Mouse (Mus musculus): ENCODE results near the gene Gpc5. TPM values are rescaled to one million over a fixed set of nuclear protein-coding genes. Genes with fewer than 3 reads are reported as not detected.

Gene Gpc5
- polyA plus RNA-seq, 1 experiment from 2014 or later = 1.0 TPM

DNA sequence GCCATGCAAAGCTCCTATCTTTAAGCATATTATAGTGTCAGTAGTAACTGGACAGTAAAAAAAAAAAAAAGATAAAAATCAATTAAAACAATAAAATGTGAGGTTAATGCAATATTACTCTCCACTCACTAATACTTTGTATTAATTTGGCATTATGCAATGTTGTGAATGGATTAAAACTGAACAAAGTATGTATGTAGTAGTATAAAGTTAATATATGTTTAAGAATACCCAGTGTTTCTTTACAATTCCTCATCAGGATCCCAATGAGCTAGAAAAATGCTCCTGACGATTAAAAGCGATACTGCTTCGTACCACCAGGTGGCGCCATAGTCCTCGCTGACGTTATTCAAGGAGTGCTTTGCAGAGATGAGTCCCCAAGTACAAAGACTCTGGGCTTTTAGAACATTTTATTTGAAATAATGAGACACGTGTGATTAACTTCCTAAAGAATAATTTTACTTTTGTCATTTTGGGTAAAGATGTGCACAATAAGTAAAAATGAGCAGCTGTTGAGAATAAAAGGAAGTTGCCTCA is 739.3 kb downstream of the Gpc5 start:
- DNase-seq (ENCODE audit: low spot score) = peak; percentile 44

DNA sequence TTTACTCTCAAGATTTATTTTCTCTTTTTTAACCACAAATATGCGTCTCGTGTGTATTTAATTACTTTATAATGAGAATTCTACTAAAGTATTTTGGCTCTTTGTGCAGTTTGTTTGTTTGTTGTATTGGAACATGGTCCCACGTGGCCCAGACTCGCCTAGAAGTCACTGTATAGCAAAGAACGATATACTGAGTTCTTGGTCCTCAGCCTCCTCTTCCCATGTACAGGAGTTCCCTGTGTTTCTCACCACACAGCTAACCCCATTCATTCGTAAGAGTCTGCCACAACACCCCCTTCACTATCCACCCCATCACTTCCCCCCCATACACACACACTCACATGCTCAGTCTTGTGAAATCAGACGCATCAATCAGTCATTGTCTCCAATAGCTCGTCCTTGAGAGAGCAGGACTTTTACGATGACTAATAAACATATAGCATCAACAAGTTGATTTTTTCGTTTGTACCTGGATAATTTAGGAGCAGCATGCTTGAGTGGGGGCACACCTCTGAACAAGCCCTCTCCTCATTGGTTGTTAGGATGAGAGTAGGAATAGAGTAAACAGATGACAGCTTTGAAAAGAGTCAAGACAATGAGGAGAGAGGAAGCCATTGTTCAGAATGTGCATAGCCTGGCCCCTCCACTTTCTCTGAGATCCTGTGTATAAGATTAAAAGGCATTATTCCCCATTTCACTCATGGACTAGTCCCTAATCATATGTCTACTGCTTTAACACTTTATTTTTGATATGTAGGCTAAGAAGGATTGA is 740.0 kb downstream of the Gpc5 start:
- DNase-seq (ENCODE audit: low spot score) = no peak

DNA sequence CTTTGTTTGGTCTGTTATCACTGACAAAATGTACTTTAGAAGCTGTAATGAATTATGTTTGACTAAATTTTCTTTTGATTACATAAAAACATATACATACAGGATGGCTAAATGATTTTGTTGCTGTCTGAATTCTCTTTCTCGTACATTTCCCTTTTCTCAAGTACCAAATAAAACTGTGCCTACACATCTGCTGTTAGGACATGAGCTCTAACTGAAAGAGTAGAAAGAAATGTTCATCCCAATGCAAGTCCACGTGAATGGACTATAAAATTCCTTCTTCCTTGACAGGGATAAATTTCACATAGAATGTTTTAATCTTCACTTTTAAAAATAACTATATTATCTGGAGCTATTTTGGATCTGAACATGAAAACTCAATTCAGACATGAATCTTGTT is 751.8 kb downstream of the Gpc5 start:
- no peak for DNase-seq (ENCODE audit: low spot score)

DNA sequence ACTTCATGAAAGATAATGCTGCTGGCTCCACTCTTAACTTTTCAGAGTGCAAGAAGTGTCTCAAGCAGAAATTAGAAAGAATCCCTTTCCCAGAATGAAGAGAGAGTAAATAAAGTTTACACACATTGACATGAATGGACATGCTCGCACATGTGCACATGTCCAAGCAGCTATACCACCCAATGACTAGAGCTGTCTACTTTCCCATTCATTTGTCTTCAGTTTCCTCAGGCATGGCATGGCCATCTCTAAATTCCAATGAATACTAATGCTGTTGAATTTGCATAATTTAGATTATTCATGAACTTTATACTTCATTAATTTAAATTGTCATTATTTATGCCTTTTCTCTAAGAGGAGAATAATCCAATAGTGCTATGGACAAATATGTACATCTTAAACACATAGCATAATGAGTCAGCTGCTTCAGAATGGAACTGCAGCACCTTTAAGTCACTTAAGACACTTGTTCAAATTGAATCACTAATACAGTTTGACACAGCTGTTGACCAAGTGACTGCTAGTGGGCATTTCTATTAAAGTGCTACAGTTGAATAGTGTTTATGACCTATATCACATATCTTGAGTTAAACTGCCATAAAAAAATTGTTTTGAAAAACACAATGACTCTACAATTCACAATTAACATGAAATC is 752.9 kb downstream of the Gpc5 start:
- DNase-seq (ENCODE audit: low spot score) = no peak

DNA sequence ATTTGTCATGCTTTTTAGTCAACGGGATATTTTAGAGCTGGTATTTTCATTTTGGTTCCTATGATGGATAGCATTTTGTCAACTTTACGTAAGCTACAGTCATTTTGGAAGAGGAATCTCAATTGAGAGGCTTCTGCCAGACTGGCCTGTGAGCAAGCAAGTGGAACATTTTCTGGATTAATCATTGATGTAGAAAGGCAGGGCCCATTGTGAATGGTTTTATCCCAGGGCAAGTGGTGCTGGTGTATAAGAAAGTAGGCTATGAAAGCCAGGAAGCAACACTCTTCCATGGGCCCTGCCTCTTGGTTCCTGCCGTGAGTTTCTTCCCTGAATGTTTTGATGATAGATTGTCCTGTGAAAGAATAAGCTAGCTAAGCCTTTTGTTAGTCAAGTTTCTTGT is 777.1 kb downstream of the Gpc5 start:
- no peak for DNase-seq (ENCODE audit: low spot score)

DNA sequence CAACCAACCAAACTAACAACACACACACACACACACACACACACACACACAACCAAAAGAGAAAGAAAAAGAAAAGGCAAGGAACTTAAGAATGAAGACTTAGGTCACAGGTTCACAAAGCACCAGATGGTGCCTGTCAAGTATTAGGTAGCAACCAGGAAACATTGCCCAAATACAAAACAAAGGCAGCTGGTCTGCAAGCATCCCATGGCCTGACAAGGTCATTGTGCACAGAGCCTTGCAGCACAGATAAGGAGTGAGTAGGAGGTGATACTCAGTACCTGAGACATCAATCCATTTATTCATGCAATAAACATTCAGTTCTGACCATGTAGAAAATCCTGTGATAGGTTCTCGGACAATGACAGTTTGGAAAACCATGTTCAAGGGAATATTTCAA is 884.0 kb downstream of the Gpc5 start:
- DNase-seq (ENCODE audit: low spot score) = no peak

DNA sequence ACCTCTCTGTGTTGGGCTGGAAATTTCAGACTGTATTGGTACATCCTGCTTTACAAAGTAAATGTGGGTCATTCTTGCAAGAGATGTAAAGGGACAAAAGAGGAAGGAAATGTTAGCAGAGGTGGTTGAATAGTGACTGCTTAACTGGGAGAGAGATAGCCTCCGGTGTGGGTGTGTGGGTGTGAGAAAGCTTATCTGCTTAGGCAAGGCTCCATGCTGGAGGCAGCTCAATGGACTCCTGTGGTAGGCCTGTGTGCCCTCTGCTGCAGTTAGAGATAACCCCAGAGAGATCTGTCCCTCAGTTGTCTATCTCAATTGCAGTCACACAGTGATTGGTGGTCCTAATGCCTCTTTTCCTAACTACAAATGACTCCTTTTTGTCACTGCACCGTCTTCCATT is 887.2 kb downstream of the Gpc5 start:
- no peak for DNase-seq (ENCODE audit: low spot score)

DNA sequence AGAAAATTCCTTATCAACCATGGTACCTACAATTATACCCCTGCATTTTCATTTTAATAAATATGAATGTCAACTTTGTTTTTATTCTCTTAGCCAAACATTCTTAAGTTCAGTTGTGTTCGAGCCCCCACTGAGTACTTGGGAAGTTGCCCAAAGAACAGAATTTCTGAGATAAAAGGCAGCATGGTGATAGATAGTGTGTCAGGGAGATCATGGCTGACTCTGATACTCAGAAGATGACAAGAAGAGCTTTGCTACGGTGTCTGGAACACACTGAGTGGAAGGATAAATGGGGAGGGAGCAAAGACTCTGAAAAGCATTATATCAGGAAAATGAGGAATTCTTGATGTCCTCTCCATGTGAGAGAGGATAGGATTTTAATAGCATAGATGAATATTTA is 898.7 kb downstream of the Gpc5 start:
- DNase-seq (ENCODE audit: low spot score) = no peak

DNA sequence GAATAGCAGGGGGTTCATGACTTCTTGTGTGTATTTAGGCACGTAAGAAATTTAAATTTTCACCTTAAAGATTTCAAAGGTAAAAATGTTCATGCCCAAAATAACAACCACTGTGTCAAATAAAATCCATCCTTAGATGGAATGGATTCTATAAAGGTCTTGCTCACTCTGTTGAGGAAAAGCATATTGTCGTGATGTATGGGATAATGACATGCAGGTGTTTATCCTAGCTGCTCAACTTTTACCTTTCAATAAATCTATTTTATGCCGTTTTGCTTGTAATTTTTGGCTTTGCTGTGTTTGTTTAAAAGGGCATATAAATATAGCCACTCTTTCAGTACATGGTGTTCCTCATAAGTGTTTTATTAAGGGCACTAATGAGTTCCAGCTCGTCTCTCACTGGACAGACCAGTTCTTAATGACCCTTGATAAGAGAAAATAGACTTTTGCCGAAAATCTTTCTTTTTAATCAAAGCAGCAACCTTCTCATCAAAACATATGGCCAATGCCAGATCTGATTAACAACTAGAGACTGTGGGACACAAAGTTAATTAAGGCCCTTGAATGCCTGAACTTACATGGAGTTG is 901.6 kb downstream of the Gpc5 start:
- no peak for DNase-seq (ENCODE audit: low spot score)

DNA sequence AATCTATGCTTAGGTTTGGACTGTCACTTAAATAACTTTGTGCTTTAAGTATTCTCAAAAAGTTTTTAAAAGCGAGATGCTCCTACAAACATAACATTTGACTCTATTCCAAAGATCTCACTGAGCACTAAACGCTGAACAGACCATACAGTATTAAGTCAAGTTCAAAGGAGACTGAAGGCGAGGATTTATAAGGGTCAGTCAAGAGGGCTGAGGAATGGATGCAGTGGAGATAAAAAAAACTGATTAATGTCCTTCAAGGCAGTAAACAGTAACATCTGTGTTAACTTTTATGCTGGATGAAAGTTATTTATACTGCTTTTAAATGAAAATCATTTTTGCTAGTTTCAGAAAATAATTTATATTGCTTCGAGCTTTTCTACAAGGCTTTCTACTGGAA is 906.9 kb downstream of the Gpc5 start:
- DNase-seq (ENCODE audit: low spot score) = no peak

DNA sequence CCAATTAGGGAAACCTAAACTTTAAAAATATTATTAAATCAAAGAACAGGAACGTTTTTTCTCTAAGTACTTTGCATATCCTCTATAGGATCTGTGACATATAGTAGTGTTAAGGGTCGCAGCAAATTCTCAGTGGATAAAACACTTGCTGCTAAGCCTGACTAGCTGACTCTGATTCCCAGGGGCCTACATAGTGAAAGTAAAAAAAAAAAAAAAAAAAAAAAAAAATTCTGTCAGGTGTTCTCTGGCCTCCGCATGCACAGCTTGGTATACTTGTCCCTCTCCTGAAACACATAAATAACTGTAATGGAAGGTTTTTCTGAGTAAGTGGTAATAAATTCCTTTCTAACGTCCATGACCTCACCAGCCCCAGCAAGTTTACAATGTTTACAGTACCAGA is 995.0 kb downstream of the Gpc5 start:
- DNase-seq (ENCODE audit: low spot score) = no peak

DNA sequence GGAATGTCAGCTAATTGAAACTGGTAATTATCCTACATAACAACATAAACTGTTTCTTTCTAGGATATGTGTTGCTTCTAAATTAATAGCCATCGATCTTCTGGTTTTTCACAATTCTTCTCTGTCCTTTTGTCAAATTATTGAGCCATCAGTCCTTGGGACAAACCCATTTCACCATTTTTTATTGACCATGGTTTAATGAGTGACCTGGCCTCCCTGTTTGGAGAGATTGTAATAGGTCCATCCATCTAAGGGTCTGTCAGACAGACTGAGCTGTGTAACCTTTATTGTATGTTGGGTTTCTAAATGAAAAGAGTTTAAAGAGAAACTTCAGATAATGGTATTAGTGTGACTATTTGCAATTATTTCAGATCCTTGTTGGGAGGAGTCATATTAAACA is 1035.9 kb downstream of the Gpc5 start:
- no peak for DNase-seq (ENCODE audit: low spot score)

DNA sequence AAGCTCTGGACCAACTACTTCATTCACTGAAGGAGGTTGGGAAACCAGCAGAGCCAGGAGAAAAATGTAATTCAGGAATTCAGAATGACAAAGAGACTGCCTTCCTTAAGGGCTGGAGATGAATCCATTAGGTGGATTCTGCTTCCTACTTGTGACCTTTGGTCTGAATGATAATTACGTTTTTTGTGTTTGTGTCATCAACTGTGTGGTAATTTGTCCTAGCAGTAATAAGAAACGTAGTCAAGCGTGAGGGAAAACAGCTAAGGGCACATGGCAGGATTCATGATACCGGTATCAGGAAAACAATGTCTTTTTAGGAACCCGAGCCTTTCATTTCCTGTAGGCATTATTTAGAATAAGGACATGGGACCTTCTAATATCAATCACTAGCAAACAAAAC is 1045.3 kb downstream of the Gpc5 start:
- no peak for DNase-seq (ENCODE audit: low spot score)

DNA sequence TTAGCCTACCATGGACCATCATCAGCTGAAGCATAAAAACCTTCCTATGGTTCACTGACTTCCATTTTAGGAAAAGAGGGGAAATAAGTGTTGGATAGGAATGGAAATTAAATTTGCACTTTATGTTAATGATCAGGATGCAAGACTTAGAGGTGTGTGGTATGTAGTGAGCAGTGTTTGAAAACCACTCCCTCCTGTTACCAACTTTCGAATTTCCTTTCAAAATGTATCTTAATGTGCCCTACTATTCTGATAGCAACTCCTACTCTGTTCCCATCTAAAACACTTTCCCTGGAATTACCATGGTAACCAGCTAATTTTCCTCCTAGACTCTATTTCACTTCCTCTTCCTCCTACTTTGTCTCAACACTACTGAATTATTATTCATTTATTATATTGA is 1045.8 kb downstream of the Gpc5 start:
- DNase-seq (ENCODE audit: low spot score) = no peak

DNA sequence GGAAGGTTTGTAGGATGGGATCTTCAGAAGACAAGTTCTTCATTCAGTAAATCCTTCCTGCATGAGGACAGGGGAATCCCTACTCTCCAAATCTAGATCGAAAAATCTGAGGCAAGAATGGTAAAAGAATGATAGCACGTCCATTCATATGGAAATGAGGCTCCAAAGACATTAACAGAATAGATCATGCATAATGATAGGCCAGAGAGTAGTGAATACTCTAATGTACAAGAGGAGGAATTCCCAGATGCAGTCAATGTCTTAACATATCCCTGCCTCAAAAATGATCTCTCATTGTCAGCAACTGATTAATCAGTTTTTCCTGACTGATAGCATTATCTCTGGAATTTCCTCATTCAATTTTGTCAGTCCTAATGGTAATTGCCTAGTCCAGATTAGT is 1070.6 kb downstream of the Gpc5 start:
- DNase-seq (ENCODE audit: low spot score) = no peak

DNA sequence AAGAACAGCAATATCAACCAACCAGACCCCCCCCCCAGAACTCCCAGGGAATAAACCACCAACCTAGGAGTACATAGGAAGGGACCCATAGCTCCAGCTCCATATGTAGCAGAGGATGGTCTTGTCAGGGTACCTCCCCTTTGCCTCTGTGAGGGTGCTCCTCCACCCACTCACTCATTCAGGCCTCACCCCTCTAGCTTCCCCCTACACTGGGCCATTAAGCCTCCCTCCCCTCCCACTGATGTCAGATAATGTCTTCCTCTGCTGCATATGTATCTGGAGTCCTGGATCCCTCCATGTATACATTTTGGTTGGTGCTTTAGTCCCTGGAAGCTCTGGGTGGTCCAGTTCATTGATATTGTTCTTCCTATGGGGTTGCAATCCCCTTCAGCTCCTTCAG is 1075.4 kb downstream of the Gpc5 start:
- DNase-seq (ENCODE audit: low spot score) = no peak

DNA sequence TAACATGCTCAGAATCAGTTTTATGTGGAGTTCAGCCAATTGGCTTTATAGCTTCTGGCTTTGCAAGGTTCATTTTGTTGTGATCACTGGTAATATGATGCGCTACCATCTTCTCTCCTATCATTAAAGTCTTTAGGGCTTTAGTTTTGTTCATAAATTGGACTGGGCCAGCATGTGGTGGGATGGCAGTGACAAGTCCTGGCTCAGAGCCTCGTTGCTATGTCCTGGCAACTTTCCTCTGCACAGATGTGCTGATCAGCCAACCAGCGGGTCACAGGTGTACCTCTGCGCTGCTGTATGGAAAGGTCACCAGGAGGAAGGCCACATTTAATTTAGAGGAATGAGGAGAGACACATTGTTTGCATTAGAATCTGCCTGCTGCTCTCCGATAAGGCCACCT is 1077.1 kb downstream of the Gpc5 start:
- DNase-seq (ENCODE audit: low spot score) = no peak

DNA sequence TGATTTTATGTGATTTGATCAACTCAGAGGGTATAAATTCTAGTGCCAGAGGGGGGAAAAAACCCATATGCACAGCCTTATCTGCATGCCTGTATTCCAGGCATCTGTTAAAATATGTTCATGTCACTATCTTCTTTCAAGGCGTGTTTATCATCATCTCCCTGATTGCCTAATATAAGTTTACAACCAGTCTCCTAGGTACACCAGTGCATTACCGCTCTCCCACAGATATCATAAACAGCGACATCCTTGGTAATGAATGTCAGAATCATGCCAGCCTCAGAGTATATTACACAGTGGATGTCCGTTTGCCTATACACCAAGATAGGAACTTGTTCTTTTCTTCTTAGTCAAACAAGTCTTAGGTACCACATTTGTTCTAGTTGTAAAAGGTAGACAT is 1095.0 kb downstream of the Gpc5 start:
- no peak for DNase-seq (ENCODE audit: low spot score)

DNA sequence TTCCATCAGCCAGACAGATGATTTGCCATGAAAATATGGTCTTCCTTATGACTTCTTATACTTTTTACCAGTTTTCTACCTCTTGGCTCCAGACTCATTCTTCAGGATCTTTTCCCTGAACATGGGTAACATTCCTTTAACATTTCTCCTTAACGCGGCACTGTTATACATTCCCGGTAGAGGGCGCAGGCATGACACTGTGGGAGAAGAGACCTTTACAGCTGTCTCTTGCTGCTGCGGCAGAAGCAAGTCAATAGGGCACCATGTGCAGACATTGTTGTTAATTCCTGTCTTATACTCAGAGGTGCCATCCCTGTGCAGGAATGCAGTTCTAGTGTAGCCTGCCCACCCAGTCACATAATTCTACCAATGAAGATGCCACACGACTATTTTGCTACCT is 1115.0 kb downstream of the Gpc5 start:
- peak; percentile 5 for DNase-seq (ENCODE audit: low spot score)

DNA sequence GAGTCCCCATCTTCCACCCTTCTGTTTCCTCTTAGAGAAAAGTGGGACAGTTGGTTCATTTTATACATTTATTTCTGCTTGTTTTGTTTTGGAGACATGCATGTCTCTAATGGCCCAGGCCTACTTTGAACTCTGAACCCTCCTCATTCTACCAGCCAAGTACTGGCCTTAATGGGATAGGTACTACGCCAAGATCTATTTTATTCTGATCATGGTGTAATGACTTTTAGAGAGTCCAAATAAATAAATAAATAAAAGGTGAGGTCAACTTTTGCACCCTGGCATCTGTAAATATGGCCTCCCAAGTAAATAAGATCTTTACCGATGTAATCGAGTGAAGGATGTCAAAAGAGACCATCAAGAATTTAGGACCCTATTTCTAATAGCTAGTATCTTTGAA is 1116.6 kb downstream of the Gpc5 start:
- no peak for DNase-seq (ENCODE audit: low spot score)

DNA sequence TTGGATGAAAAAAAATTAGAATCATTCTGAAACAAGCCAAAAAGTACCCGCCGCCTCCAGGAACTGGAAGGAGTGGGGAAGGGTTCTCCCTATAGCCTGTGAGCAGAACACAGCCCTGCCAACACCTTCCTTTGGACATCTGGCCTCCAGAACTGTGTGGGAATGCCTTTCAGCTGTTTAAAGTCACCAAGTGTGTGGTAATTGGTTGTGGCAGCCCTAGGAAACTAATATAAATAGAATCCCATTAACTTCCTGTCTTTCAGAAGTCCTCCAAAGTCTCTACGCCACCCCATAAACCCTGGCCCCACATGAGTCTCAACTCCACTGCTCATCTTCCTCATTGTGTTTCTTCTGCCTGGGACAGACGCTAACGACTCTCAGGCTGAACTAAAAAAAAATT is 1117.0 kb downstream of the Gpc5 start:
- no peak for DNase-seq (ENCODE audit: low spot score)

DNA sequence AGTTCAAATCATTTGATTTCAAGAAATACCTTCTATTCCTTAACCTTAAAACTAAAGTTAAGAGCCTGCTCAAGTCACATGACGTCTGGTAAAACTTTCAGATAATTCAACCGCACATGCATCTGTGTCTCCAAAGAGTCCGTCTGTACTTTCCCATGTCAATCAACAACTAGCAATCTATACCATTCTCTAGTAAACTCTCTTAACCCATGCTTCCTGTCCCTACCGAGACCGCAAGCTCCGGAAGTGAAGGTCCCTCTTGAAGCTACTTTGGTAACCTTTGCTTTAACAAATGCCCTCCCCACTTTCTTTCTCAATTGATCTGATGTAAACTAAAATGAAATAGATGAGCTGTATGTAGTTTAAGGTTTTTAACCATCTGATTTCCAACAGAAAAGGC is 1118.3 kb downstream of the Gpc5 start:
- no peak for DNase-seq (ENCODE audit: low spot score)

DNA sequence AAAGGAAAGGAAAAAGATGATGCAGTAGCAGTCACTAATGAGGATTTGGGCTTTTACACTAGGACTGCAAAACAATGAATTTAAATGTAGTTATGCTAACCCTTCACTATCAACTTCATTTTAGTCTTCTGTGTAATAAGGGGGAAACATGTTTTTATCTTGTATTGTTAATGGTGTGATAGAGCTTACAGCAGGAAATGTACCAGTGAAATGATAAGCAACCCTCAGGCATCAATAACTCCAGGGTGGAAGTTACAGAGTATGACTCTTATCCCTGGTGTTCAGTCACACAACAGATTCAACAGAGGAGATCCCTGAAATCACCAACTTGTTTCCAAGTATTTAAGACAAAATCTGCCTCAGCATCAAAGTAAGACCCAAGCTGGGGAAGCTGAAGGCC is 1120.0 kb downstream of the Gpc5 start:
- no peak for DNase-seq (ENCODE audit: low spot score)
